Mouse (Mus musculus): Measurements from ENCODE around the gene Lrrc32. TPM values are rescaled to one million over a fixed set of nuclear protein-coding genes. Genes with fewer than 3 reads are reported as not detected.
A peak's percentile ranks its signal among the peaks of the same experiment; 100 is the strongest.

The Lrrc32 gene
- total RNA-seq, 1 experiment: 0.62 TPM

- H3K9me3 ChIP-seq (ENCODE audit: control insufficient read depth, insufficient read depth, low read depth, low read length): no peaks in the 10 kb centered on the region
- no peak overlapping the region for H3K9ac ChIP-seq (ENCODE audit: insufficient read depth, low read depth, low read length, poor library complexity, severe bottlenecking)
- H3K4me3 ChIP-seq (ENCODE audit: insufficient read depth in 1 of 2, low read depth in 1 of 2, low read length in 2 of 2, poor library complexity in 1 of 2, severe bottlenecking in 1 of 2): no peak overlapping the region
- in situ Hi-C loops (cut with MboI; ENCODE audit: low sequenced_read_pairs in 2 of 2, unreplicated experiment in 2 of 2): loop anchor here in 1 of 2 experiments (25.0 kb wide), 1 partner anchor 206 kb away; no protein-coding TSS in a partner anchor
- peak; percentile 59 for DNase-seq (ENCODE audit: low read depth, low spot score)
- TF ChIP-seq ZNF384 (IDR thresholded peaks at IDR 0.05; ENCODE audit: low read depth, low read length) (no peak), HCFC1 (IDR thresholded peaks at IDR 0.05; ENCODE audit: borderline replicate concordance, insufficient read depth, low read length) (no peak), ZC3H11A (IDR thresholded peaks at IDR 0.05; ENCODE audit: borderline replicate concordance, low read depth, low read length) (peak; percentile 90), MAFK (IDR thresholded peaks at IDR 0.05; ENCODE audit: insufficient read depth, low read depth, low read length) (no peak)
- H3K36me3 ChIP-seq (ENCODE audit: control insufficient read depth, insufficient read depth, low read length, poor library complexity, severe bottlenecking): no peaks in the 10 kb centered on the region
- no peaks in the 10 kb centered on the region for H3K4me1 ChIP-seq (ENCODE audit: control insufficient read depth in 2 of 2, insufficient read depth in 2 of 2, low read length in 2 of 2, poor library complexity in 1 of 2)
- no peak overlapping the region for H3K27ac ChIP-seq (ENCODE audit: insufficient read depth, low read depth, low read length, poor library complexity, severe bottlenecking)
Measured at GRCm38 (mm10) chr7:98481066-98481734, 7.9 kb upstream of the Lrrc32 start.

- H3K36me3 ChIP-seq (ENCODE audit: control insufficient read depth, insufficient read depth, low read length, poor library complexity, severe bottlenecking): no peaks in the 10 kb centered on the region
Measured at GRCm38 (mm10) chr7:98481861-98482260, 7.2 kb upstream of the Lrrc32 start.

GRCm38 (mm10) chr7:98482551-98483267 is 6.4 kb upstream of the Lrrc32 start:
- DNase-seq (ENCODE audit: low read depth, low spot score): no peak
- H3K27ac ChIP-seq (ENCODE audit: insufficient read depth, low read depth, low read length, poor library complexity, severe bottlenecking): no peak overlapping the region
- in situ Hi-C loops (cut with MboI; ENCODE audit: low sequenced_read_pairs in 2 of 2, unreplicated experiment in 2 of 2): loop anchor here in 1 of 2 experiments (25.0 kb wide), 1 partner anchor 205 kb away; no protein-coding TSS in a partner anchor
- H3K4me3 ChIP-seq (ENCODE audit: insufficient read depth in 1 of 2, low read depth in 1 of 2, low read length in 2 of 2, poor library complexity in 1 of 2, severe bottlenecking in 1 of 2): no peak overlapping the region
- no peaks in the 10 kb centered on the region for H3K9me3 ChIP-seq (ENCODE audit: control insufficient read depth, insufficient read depth, low read depth, low read length)
- no peak overlapping the region for H3K9ac ChIP-seq (ENCODE audit: insufficient read depth, low read depth, low read length, poor library complexity, severe bottlenecking)
- no peaks in the 10 kb centered on the region for H3K36me3 ChIP-seq (ENCODE audit: control insufficient read depth, insufficient read depth, low read length, poor library complexity, severe bottlenecking)
- no peaks in the 10 kb centered on the region for H3K4me1 ChIP-seq (ENCODE audit: control insufficient read depth in 2 of 2, insufficient read depth in 2 of 2, low read length in 2 of 2, poor library complexity in 1 of 2)
- TF ChIP-seq ZC3H11A (IDR thresholded peaks at IDR 0.05; ENCODE audit: borderline replicate concordance, low read depth, low read length) (no peak), HCFC1 (IDR thresholded peaks at IDR 0.05; ENCODE audit: borderline replicate concordance, insufficient read depth, low read length) (no peak), MAFK (IDR thresholded peaks at IDR 0.05; ENCODE audit: insufficient read depth, low read depth, low read length) (no peak)

More at GRCm38 (mm10) chr7:98481861-98482260, 7.2 kb upstream of the Lrrc32 start:
- TF ChIP-seq ZC3H11A (IDR thresholded peaks at IDR 0.05; ENCODE audit: borderline replicate concordance, low read depth, low read length) (no peak), ZNF384 (IDR thresholded peaks at IDR 0.05; ENCODE audit: low read depth, low read length) (no peak), HCFC1 (IDR thresholded peaks at IDR 0.05; ENCODE audit: borderline replicate concordance, insufficient read depth, low read length) (no peak), MAFK (IDR thresholded peaks at IDR 0.05; ENCODE audit: insufficient read depth, low read depth, low read length) (no peak), CHD2 (IDR thresholded peaks at IDR 0.05; ENCODE audit: low read depth, low read length) (no peak)
- H3K9ac ChIP-seq (ENCODE audit: insufficient read depth, low read depth, low read length, poor library complexity, severe bottlenecking): no peak overlapping the region
- H3K27ac ChIP-seq (ENCODE audit: insufficient read depth, low read depth, low read length, poor library complexity, severe bottlenecking): no peak overlapping the region
- in situ Hi-C loops (cut with MboI; ENCODE audit: low sequenced_read_pairs in 2 of 2, unreplicated experiment in 2 of 2): loop anchor here in 1 of 2 experiments (25.0 kb wide), 1 partner anchor 205 kb away; no protein-coding TSS in a partner anchor
- H3K4me3 ChIP-seq (ENCODE audit: insufficient read depth in 1 of 2, low read depth in 1 of 2, low read length in 2 of 2, poor library complexity in 1 of 2, severe bottlenecking in 1 of 2): no peak overlapping the region
- no peaks in the 10 kb centered on the region for H3K4me1 ChIP-seq (ENCODE audit: control insufficient read depth in 2 of 2, insufficient read depth in 2 of 2, low read length in 2 of 2, poor library complexity in 1 of 2)
- H3K9me3 ChIP-seq (ENCODE audit: control insufficient read depth, insufficient read depth, low read depth, low read length): no peaks in the 10 kb centered on the region
- DNase-seq (ENCODE audit: low read depth, low spot score): no peak

- Histone ChIP-seq H3K4me3 (ENCODE audit: insufficient read depth in 1 of 2, low read depth in 1 of 2, low read length in 2 of 2, poor library complexity in 1 of 2, severe bottlenecking in 1 of 2) (no peak overlapping the region), H3K9ac (ENCODE audit: insufficient read depth, low read depth, low read length, poor library complexity, severe bottlenecking) (no peak overlapping the region), H3K4me1 (ENCODE audit: control insufficient read depth in 2 of 2, insufficient read depth in 2 of 2, low read length in 2 of 2, poor library complexity in 1 of 2) (no peaks in the 10 kb centered on the region), H3K27ac (ENCODE audit: insufficient read depth, low read depth, low read length, poor library complexity, severe bottlenecking) (no peak overlapping the region), H3K36me3 (ENCODE audit: control insufficient read depth, insufficient read depth, low read length, poor library complexity, severe bottlenecking) (no peaks in the 10 kb centered on the region), H3K9me3 (ENCODE audit: control insufficient read depth, insufficient read depth, low read depth, low read length) (no peaks in the 10 kb centered on the region)
- in situ Hi-C loops (cut with MboI; ENCODE audit: low sequenced_read_pairs in 2 of 2, unreplicated experiment in 2 of 2): loop anchor here in 1 of 2 experiments (25.0 kb wide), 1 partner anchor 204 kb away; no protein-coding TSS in a partner anchor
- no peak for DNase-seq (ENCODE audit: low read depth, low spot score)
- TF ChIP-seq ZNF384 (IDR thresholded peaks at IDR 0.05; ENCODE audit: low read depth, low read length) (no peak), CHD2 (IDR thresholded peaks at IDR 0.05; ENCODE audit: low read depth, low read length) (no peak), HCFC1 (IDR thresholded peaks at IDR 0.05; ENCODE audit: borderline replicate concordance, insufficient read depth, low read length) (no peak), MAFK (IDR thresholded peaks at IDR 0.05; ENCODE audit: insufficient read depth, low read depth, low read length) (no peak), ZC3H11A (IDR thresholded peaks at IDR 0.05; ENCODE audit: borderline replicate concordance, low read depth, low read length) (no peak)
Measured at GRCm38 (mm10) chr7:98483268-98483607, 5.8 kb upstream of the Lrrc32 start.
